21 mouse cellular contexts compared by ENCODE assay signal in the genomic region with DNA sequence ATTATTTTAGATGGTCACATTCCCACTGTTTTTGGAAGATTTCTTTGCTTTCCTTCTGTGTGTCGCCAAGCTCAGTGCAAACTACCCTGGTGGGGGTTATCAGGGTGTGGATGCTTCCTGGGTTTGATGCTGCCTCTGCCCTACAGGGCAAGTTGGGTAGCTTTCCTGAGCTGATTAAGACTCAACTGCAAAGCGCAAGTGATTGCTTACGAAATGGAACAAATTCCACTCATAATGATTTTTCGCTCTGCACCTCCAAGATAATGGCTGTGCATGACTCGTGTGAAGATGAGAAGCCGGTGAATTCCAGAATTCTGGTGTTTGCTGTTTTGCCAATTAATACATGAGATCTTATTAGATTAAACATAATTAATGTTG.
DNase-seq lines count a peak whose midpoint lies in the region; ATAC-seq and TF ChIP-seq lines count a peak whose summit lies in the region.
"Had no signal": no experiment of that assay in that cellular context is flagged by ENCODE, and none has a peak within 500 bp of the region (broad histone marks: within the 10 kb centered on the region; RNA-seq: fewer than 3 reads in every experiment).

No protein-coding gene starts in this region.

- 62% methylated on average over 6 of the region's 6 CpGs for WGBS in forebrain, embryonic 14.5 days
- WGBS in forebrain, postnatal 0 days, result 54% methylated on average over 6 of the region's 6 CpGs
- 68% methylated on average over 6 of the region's 6 CpGs for WGBS in hindbrain, postnatal 0 days
- WGBS in neural tube, embryonic 15.5 days, result 54% methylated on average over 6 of the region's 6 CpGs

- H3K4me2 ChIP-seq in forebrain, embryonic 14.5 days (ENCODE audit: low read length), result no peak overlapping the region
- H3K4me2 ChIP-seq in forebrain, postnatal 0 days (ENCODE audit: low read depth), result no peak overlapping the region
- no peak overlapping the region for H3K4me2 ChIP-seq in hindbrain, postnatal 0 days (ENCODE audit: low read depth, low read length)
- no peak overlapping the region for H3K4me2 ChIP-seq in neural tube, embryonic 15.5 days
- H3K4me2 ChIP-seq: liver, embryonic 15.5 days; lung, embryonic 15.5 days had no signal

- no peaks in the 10 kb centered on the region for H3K27me3 ChIP-seq in forebrain, embryonic 14.5 days (replicated peaks; ENCODE audit: control insufficient read depth, insufficient read depth, low read length)
- no peaks in the 10 kb centered on the region for H3K27me3 ChIP-seq in forebrain, postnatal 0 days (ENCODE audit: insufficient read depth, low read length)
- no peaks in the 10 kb centered on the region for H3K27me3 ChIP-seq in hindbrain, postnatal 0 days (ENCODE audit: insufficient read depth, low read length)
- 0 out of 2 replicates have a peak, but pooled peaks cover 2% of the 10 kb centered on the region for H3K27me3 ChIP-seq in neural tube, embryonic 15.5 days (replicated peaks)
- H3K27me3 ChIP-seq: liver, embryonic 15.5 days; lung, embryonic 15.5 days had no signal

- H3K4me1 ChIP-seq in forebrain, embryonic 14.5 days (ENCODE audit: control insufficient read depth, insufficient read depth, low read length), result no peaks in the 10 kb centered on the region; the same call in 1 of the 2 replicates
- no peaks in the 10 kb centered on the region for H3K4me1 ChIP-seq in forebrain, postnatal 0 days (ENCODE audit: insufficient read depth)
- 0 out of 2 replicates have a peak, but pooled peaks cover 3% of the 10 kb centered on the region for H3K4me1 ChIP-seq in hindbrain, postnatal 0 days (ENCODE audit: insufficient read depth, low read length)
- peaks cover 20% of the 10 kb centered on the region for H3K4me1 ChIP-seq in neural tube, embryonic 15.5 days
- H3K4me1 ChIP-seq: liver, embryonic 15.5 days; lung, embryonic 15.5 days had no signal

- DNase-seq in forebrain, embryonic 14.5 days (ENCODE audit: low spot score), result peak; percentile 33
- no peak for DNase-seq in forebrain, postnatal 0 days
- no peak for DNase-seq in layer of hippocampus, adult 2 months (ENCODE audit: low spot score in 2 of 2)
- DNase-seq in layer of hippocampus, adult 18-20 months (ENCODE audit: low spot score in 2 of 2), result no peak
- DNase-seq in hindbrain, postnatal 0 days (ENCODE audit: low spot score), result peak; percentile 23
- DNase-seq in kidney, adult 18-20 months, result no peak
- DNase-seq: adrenal gland, postnatal 25 days; cerebellum, adult 9-10 months; gastrocnemius, postnatal 36 days; kidney, adult 8-10 months; kidney, postnatal 14 days; layer of hippocampus, adult 9-11 months; liver; lung, postnatal 36 days; thymus, adult 2 months; thymus, postnatal 4 days had no signal

- peak overlapping the region; percentile 33; the same call in 1 of the 2 replicates for H3K27ac ChIP-seq in forebrain, embryonic 14.5 days (ENCODE audit: low read depth, low read length)
- H3K27ac ChIP-seq in forebrain, postnatal 0 days (ENCODE audit: low read depth, low read length), result no peak overlapping the region
- H3K27ac ChIP-seq in layer of hippocampus, adult 2 months, result no peak overlapping the region
- no peak overlapping the region for H3K27ac ChIP-seq in hindbrain, postnatal 0 days
- 0 out of 2 replicates have a peak overlapping the region, but pooled peaks have one; percentile 13 for H3K27ac ChIP-seq in neural tube, embryonic 15.5 days (replicated peaks)
- H3K27ac ChIP-seq: liver, embryonic 15.5 days; lung, embryonic 15.5 days; stomach, postnatal 0 days had no signal

- TF ChIP-seq CTCF in forebrain, postnatal 0 days (IDR thresholded peaks at IDR 0.05; ENCODE audit: low read depth), result no peak
- peak; percentile 12 for TF ChIP-seq CTCF in layer of hippocampus, adult 2 months (conservative IDR thresholded peaks at IDR 0.05)
- TF ChIP-seq CTCF in hindbrain, postnatal 0 days (IDR thresholded peaks at IDR 0.05; ENCODE audit: low read depth), result peak; percentile 9; the same call in 1 of the 2 replicates

- H3K9ac ChIP-seq in forebrain, embryonic 14.5 days (ENCODE audit: low read length), result no peak overlapping the region
- no peak overlapping the region for H3K9ac ChIP-seq in forebrain, postnatal 0 days
- H3K9ac ChIP-seq in hindbrain, postnatal 0 days (replicated peaks; ENCODE audit: low read length), result no peak overlapping the region
- no peak overlapping the region for H3K9ac ChIP-seq in neural tube, embryonic 15.5 days (replicated peaks)
- H3K9ac ChIP-seq: liver, embryonic 15.5 days; lung, embryonic 15.5 days had no signal

- no peak for ATAC-seq in forebrain, embryonic 14.5 days
- no peak; the same call in 1 of the 2 replicates for ATAC-seq in forebrain, postnatal 0 days
- ATAC-seq in hindbrain, postnatal 0 days, result no peak
- ATAC-seq in neural tube, embryonic 15.5 days (ENCODE audit: low FRiP score), result no peak; the same call in 1 of the 2 replicates

- no peaks in the 10 kb centered on the region for H3K36me3 ChIP-seq in forebrain, embryonic 14.5 days (ENCODE audit: control insufficient read depth, insufficient read depth, low read length)
- no peaks in the 10 kb centered on the region for H3K36me3 ChIP-seq in forebrain, postnatal 0 days (ENCODE audit: insufficient read depth)
- H3K36me3 ChIP-seq in hindbrain, postnatal 0 days (ENCODE audit: insufficient read depth, low read length), result no peaks in the 10 kb centered on the region
- no peaks in the 10 kb centered on the region for H3K36me3 ChIP-seq in neural tube, embryonic 15.5 days
- H3K36me3 ChIP-seq: liver, embryonic 15.5 days; lung, embryonic 15.5 days had no signal

- no peak overlapping the region for H3K4me3 ChIP-seq in forebrain, embryonic 14.5 days (ENCODE audit: low read depth, low read length)
- no peak overlapping the region for H3K4me3 ChIP-seq in forebrain, postnatal 0 days (ENCODE audit: low read depth, low read length)
- H3K4me3 ChIP-seq in layer of hippocampus, adult 2 months, result no peak overlapping the region
- H3K4me3 ChIP-seq in hindbrain, postnatal 0 days (ENCODE audit: low read length), result no peak overlapping the region
- no peak overlapping the region for H3K4me3 ChIP-seq in neural tube, embryonic 15.5 days (replicated peaks)
- H3K4me3 ChIP-seq: liver, embryonic 15.5 days; lung, embryonic 15.5 days; myocyte had no signal

- no peaks in the 10 kb centered on the region for H3K9me3 ChIP-seq in forebrain, embryonic 14.5 days (replicated peaks; ENCODE audit: control insufficient read depth, low read length)
- H3K9me3 ChIP-seq in forebrain, postnatal 0 days (ENCODE audit: low read length), result no peaks in the 10 kb centered on the region
- no peaks in the 10 kb centered on the region for H3K9me3 ChIP-seq in hindbrain, postnatal 0 days (ENCODE audit: low read length)
- no peaks in the 10 kb centered on the region for H3K9me3 ChIP-seq in neural tube, embryonic 15.5 days (replicated peaks)
- H3K9me3 ChIP-seq: liver, embryonic 15.5 days; lung, embryonic 15.5 days had no signal

Comparison
In these comparisons a context has a peak if more than half of its experiments do, and no peak if none do; other contexts are left out.
1. DNase-seq: peak in forebrain, embryonic 14.5 days (single experiment) and hindbrain, postnatal 0 days (single experiment); none in forebrain, postnatal 0 days (single experiment), layer of hippocampus, adult 2 months (0 of 2), layer of hippocampus, adult 18-20 months (0 of 2) and kidney, adult 18-20 months (single experiment).
2. H3K27ac ChIP-seq: peak in forebrain, embryonic 14.5 days (single experiment) and neural tube, embryonic 15.5 days (single experiment); none in forebrain, postnatal 0 days (single experiment), layer of hippocampus, adult 2 months (single experiment) and hindbrain, postnatal 0 days (single experiment).